Mouse (Mus musculus) heart, embryonic 13.5 days (tissue): Measurements from ENCODE around the gene Cyth1. TPM values are rescaled to one million over a fixed set of nuclear protein-coding genes. Genes with fewer than 3 reads are reported as not detected.

Source experiments
- ATAC-seq: fragments of 200-750 bp; cut with Nextera tagmentation; 2 replicates; pipeline ENCODE4 v1.8.0; 2017; ENCODE audit warnings: moderate TSS enrichment; ENCODE audit not compliant: insufficient number of reproducible peaks, low FRiP score, low TSS enrichment; ENCODE audit errors: extremely low read depth
- H3K27ac ChIP-seq: fragments of 300-500 bp; sonication (generic); replicated peaks from 2 replicates; pipeline ENCODE4 v1.5.1; 2015; ENCODE audit warnings: moderate library complexity, mild to moderate bottlenecking, inconsistent platforms
- H3K27me3 ChIP-seq: fragments of 300-500 bp; sonication (generic); replicated peaks from 2 replicates; pipeline ENCODE4 v1.6.1; 2015; ENCODE audit warnings: mild to moderate bottlenecking, inconsistent platforms
- H3K36me3 ChIP-seq: fragments of 300-500 bp; sonication (generic); 2 replicates; pipeline ENCODE4 v1.6.1; 2015; ENCODE audit warnings: mild to moderate bottlenecking, inconsistent platforms
- H3K4me1 ChIP-seq: fragments of 300-500 bp; sonication (generic); 2 replicates; pipeline ENCODE4 v1.6.1; 2015; ENCODE audit warnings: inconsistent platforms
- H3K4me2 ChIP-seq: fragments of 300-500 bp; sonication (generic); 2 replicates; pipeline ENCODE4 v1.6.1; 2015; ENCODE audit warnings: inconsistent platforms, mild to moderate bottlenecking, moderate library complexity
- H3K4me3 ChIP-seq: fragments of 300-500 bp; sonication (generic); 2 replicates; pipeline ENCODE4 v1.5.1; 2015; ENCODE audit warnings: moderate library complexity, mild to moderate bottlenecking, inconsistent platforms
- H3K9ac ChIP-seq: fragments of 300-500 bp; sonication (generic); 2 replicates; pipeline ENCODE4 v1.6.1; 2015; ENCODE audit warnings: inconsistent platforms, mild to moderate bottlenecking, moderate library complexity
- H3K9me3 ChIP-seq: fragments of 300-500 bp; sonication (generic); 2 replicates; pipeline ENCODE4 v1.6.1; 2016; ENCODE audit warnings: inconsistent platforms
- WGBS: fragments of 180-500 bp; shearing (Covaris S2); methylation state at CpG from one replicate; pipeline ENCODE4 v1.1.7; 2015; ENCODE audit warnings: mixed read lengths; 5-methylcytosine and 5-hydroxymethylcytosine counted together
- polyA plus RNA-seq: library from polyadenylated mRNA; unstranded; fragments of >200 nt; fragmentation: Nextera tagmentation; extraction: Ambion mirVana; gene quantifications from 2 replicates; pipeline ENCODE4 v1.2.1, GENCODE M21; 2015

The Cyth1 gene
- polyA plus RNA-seq: 14.9 and 15.9 TPM in 2 replicates

DNA sequence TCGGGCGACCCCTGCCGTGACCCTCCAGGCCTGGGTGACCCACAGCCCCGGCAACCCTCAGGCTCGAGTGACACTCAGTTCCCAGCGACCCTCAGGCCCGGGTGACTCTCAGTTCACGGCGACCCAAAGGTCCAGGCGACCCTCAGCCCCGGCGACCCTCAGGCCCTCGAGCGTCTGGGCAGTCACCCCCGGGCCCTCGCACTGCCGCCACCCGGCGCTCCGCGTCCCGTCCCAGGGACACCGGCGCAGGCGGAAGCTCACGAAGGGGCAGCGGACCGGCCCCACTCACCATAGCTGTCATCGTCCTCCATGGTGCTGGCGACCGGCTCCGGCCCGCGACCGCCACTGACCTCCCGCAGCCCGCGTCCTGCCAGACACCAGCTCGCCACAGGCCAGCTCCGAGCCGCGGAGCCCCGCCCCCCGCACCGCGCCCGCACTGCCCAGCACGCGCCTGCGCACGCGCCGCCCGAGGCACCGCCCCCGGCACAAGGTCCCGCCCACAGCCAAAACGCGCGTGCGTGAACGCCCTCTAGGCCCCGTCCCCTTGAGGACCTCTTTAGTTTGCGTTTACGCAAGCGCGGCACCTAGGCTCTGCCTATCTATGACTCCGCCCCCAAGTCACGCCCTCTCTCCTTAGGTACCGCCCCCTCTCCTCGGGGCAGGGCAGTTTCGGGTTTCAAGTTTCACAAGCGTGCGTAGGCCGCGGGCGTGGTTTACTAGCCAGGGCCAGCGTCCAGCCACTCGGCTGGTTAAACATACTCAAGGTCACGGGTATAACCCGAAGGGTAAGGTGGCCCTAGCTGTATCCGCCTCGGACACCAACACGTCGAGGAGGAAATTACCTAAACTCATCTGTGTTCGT, at the start of gene Cyth1:
Cyth1 (minus strand) TSS at position 443 of the 862 bp plus-strand sequence.
- under 1% methylated on average over 82 of the region's 86 CpGs for WGBS
- Histone ChIP-seq H3K36me3 (no peaks in the 10 kb centered on the region), H3K27ac (peak within 1 kb of the TSS; percentile 95)

DNA sequence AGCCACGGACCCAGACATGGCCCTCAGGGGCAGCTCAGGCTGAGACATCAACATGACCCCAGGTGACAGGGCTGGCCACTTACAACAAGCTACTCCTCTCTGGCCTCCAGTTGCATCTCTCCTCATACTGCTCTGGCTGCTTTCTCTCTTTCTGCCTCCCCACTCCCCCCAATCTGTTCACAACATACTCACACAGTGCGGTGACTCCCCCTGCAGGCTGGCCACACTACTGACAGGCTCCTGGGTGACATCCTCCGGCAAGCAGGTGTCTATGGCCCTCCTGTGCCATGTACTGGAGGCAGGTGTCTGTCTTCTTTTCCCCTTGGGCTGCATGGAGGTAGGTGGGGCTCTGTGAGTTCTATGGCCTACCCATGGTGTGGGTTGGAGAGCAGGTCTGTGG, 49.6 kb upstream of the Cyth1 start:
- Histone ChIP-seq H3K4me2 (no peak overlapping the region), H3K9ac (no peak overlapping the region), H3K27ac (no peak overlapping the region), H3K27me3 (no peaks in the 10 kb centered on the region), H3K9me3 (no peaks in the 10 kb centered on the region), H3K4me3 (no peak overlapping the region), H3K4me1 (no peaks in the 10 kb centered on the region), H3K36me3 (peaks cover 25% of the 10 kb centered on the region)
- no peak for ATAC-seq
- 75% methylated on average over 3 of the region's 3 CpGs for WGBS

More for the DNA sequence above, at the start of gene Cyth1:
- H3K4me3 ChIP-seq: peak within 1 kb of the TSS; percentile 94
- ATAC-seq: peak; percentile 95
- H3K4me2 ChIP-seq: peak within 1 kb of the TSS; percentile 90
- no peaks in the 10 kb centered on the region for H3K27me3 ChIP-seq
- peaks cover 38% of the 10 kb centered on the region for H3K4me1 ChIP-seq
- no peaks in the 10 kb centered on the region for H3K9me3 ChIP-seq
- H3K9ac ChIP-seq: peak within 1 kb of the TSS; percentile 98

DNA sequence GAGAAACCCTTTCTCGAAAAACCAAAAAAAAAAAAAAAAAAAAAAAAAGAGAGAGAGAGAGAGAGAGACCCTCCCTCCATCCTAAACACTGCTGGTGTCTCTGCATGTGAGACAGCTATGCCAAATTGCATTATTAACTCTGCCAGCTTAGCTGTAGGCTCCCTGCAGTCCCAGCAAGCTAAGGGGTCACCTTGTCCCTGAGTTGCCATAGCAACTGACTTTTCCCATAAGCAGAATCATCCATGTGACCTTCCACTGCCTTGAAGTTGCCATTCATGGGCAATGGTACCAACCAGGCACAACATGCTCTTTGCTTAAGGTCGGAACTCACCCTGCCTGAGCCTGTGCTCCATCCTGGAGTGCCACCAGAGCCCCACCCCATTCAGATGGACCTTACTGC, 46.6 kb upstream of the Cyth1 start:
- ATAC-seq: no peak
- Histone ChIP-seq H3K27me3 (no peaks in the 10 kb centered on the region), H3K9me3 (no peaks in the 10 kb centered on the region), H3K4me1 (peaks cover 6% of the 10 kb centered on the region), H3K27ac (no peak overlapping the region), H3K9ac (no peak overlapping the region), H3K4me3 (no peak overlapping the region), H3K36me3 (no peaks in the 10 kb centered on the region), H3K4me2 (no peak overlapping the region)
- 77% methylated on average over 2 of the region's 2 CpGs for WGBS

DNA sequence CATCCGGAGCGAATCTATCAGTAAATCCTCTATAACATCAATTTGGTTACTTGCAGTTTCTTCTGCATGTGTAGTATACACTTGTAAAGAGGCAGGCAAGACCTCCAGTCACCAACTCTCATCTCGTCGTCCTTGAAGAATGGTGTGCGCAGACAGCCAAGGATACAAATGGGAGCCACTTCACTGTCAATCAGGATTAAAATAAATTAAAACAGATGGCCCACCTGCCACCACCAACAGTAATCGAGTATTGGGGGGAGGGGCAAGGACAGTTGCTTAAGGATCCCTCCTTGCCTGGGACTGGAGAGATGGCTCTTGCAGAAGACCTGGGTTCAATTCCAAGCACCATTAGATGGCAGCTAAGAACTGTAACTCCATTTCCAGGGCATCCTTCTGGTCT, 44.3 kb upstream of the Cyth1 start:
- no peak overlapping the region for H3K4me2 ChIP-seq

DNA sequence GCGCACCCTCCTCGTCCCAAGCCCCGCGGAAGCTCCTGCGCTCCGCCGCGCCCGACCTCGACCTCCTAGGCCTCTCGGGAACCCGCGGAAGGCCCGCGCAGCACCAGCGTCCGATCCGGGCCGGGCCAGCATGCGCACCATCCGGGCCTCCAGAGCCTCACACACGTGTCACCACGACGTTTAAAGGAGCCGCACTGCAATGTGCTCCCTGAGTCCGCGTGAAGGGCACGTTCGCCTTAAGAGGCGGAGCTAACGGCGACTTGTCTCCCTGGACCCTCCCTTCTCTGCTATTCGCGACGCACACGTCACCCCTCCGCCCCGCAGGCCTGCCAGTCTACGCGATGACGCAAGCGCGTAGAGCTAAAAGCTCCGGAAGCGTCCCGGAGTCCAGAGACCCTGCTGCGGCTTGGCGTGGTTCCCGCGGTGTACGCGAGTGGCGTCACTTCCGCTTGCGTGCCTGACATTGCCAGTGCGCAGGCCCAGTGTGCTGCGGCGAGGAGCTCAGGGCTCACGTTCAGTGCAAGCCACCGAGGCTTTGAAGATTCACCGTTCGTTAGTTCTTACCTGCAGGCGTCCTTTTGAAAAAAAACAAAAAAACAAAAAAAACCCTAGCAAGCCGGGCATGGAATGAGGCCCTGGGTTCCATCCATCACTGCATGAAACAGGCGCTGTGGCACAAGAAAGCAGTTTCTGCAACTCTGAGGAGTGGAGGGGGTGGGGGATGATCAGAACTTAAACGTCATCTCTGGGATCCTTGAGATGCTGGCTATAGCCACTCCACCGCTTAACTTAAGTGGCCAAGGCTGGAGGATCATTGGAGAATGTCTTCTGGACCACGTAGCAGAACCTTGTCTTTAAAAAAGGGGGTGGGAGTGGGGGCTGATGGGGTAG, 41.9 kb upstream of the Cyth1 start, which contains the start of gene Usp36:
Usp36 (minus strand) TSS at position 246 of the 891 bp plus-strand sequence.
- WGBS: 1% methylated on average over 68 of the region's 68 CpGs
- Histone ChIP-seq H3K4me3 (peak within 1 kb of the TSS; percentile 91), H3K27ac (peak within 1 kb of the TSS; percentile 88)

More for the DNA sequence above, 44.3 kb upstream of the Cyth1 start:
- Histone ChIP-seq H3K4me3 (no peak overlapping the region), H3K4me1 (peaks cover 21% of the 10 kb centered on the region), H3K27me3 (no peaks in the 10 kb centered on the region), H3K9ac (no peak overlapping the region), H3K27ac (no peak overlapping the region), H3K36me3 (peaks cover 1% of the 10 kb centered on the region; the same call in 1 of the 2 replicates), H3K9me3 (no peaks in the 10 kb centered on the region)
- 61% methylated on average over 6 of the region's 6 CpGs for WGBS
- no peak for ATAC-seq

DNA sequence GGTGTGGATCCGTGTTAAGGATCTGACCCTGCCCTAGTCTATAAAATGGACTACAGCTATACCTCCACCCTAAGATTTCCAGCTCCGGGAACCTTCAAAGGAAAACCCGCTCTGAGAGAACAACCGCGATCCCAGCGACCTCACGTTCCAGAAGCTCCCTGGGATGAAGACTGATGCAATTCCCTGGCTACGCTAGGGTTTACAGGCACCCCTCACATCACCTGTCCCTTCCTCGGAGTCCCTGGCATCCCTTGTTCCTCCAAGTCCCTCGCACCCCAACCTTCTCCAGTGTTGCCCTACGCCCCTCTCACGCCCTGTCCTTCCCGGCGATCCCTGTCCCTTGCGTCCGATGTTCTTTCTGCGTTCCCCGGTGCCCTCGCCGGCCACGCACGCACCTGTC, 41.2 kb upstream of the Cyth1 start:
- no peak for ATAC-seq
- H3K27ac ChIP-seq: peak overlapping the region; percentile 82
- under 1% methylated on average over 22 of the region's 22 CpGs for WGBS
- peaks cover 32% of the 10 kb centered on the region for H3K36me3 ChIP-seq
- no peaks in the 10 kb centered on the region for H3K27me3 ChIP-seq
- H3K9me3 ChIP-seq: no peaks in the 10 kb centered on the region
- peak overlapping the region; percentile 94 for H3K9ac ChIP-seq
- peak overlapping the region; percentile 91 for H3K4me3 ChIP-seq
- H3K4me1 ChIP-seq: peaks cover 21% of the 10 kb centered on the region
- peak overlapping the region; percentile 94 for H3K4me2 ChIP-seq

More for the DNA sequence above, 41.9 kb upstream of the Cyth1 start, which contains the start of gene Usp36:
- Histone ChIP-seq H3K27me3 (no peaks in the 10 kb centered on the region), H3K4me2 (peak within 1 kb of the TSS; percentile 94), H3K36me3 (peaks cover 25% of the 10 kb centered on the region), H3K9ac (peak within 1 kb of the TSS; percentile 94), H3K9me3 (no peaks in the 10 kb centered on the region), H3K4me1 (peaks cover 21% of the 10 kb centered on the region)
- peak; percentile 98 for ATAC-seq

DNA sequence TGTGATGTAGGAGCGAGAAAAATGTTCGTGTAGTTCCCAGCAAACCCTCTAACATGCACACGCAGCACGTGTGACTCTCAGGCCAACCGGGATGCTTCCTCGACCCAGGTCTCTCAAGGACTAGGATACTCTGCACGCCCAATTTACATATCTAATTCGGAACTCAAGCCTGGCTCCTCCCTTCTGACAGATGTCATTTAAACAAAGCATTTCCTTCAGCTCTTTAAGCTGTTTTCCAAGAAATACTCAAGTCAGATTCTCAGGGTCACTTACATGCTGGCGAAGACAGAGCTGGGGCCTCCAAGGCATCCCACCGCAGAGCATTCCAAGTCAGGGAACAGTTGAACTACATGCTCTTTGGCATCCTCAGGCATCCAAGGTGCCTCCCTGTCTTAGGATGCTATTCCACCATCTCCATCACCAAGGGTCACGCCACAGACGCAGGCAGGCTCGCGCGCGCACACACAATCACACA, 40.7 kb upstream of the Cyth1 start:
- 2% methylated on average over 16 of the region's 16 CpGs for WGBS
- Histone ChIP-seq H3K4me2 (peak overlapping the region; percentile 94), H3K27me3 (no peaks in the 10 kb centered on the region), H3K9me3 (no peaks in the 10 kb centered on the region), H3K4me3 (peak overlapping the region; percentile 91), H3K9ac (peak overlapping the region; percentile 94), H3K4me1 (peaks cover 21% of the 10 kb centered on the region), H3K36me3 (peaks cover 37% of the 10 kb centered on the region), H3K27ac (peak overlapping the region; percentile 82)
- no peak for ATAC-seq

DNA sequence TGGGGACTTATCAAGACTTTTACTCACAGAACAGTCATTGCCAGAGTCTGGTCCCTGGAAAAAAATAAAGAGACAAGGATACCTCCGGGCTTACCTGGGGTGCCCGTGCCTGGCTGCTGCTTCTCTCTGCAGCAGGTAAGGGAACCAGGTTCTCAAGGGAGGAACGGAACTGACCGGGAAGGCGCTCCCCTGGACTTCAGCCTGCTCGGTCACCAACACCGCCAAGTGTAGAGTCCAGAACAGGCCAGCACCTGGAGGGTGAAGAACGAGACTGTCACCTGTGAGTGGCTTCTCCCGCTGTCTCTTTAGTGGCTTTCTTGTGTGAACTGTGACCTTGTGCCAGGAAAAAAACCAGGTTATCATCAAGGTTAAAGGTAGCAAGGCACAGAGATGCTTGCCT, 39.2 kb upstream of the Cyth1 start:
- no peak overlapping the region for H3K4me2 ChIP-seq
- peaks cover 52% of the 10 kb centered on the region for H3K36me3 ChIP-seq
- no peak overlapping the region for H3K27ac ChIP-seq
- H3K9ac ChIP-seq: 0 out of 2 replicates have a peak overlapping the region, but pooled peaks have one; percentile 24
- H3K4me1 ChIP-seq: peaks cover 21% of the 10 kb centered on the region
- H3K9me3 ChIP-seq: no peaks in the 10 kb centered on the region
- H3K4me3 ChIP-seq: no peak overlapping the region
- H3K27me3 ChIP-seq: no peaks in the 10 kb centered on the region
- WGBS: 91% methylated on average over 9 of the region's 9 CpGs
- ATAC-seq: no peak

DNA sequence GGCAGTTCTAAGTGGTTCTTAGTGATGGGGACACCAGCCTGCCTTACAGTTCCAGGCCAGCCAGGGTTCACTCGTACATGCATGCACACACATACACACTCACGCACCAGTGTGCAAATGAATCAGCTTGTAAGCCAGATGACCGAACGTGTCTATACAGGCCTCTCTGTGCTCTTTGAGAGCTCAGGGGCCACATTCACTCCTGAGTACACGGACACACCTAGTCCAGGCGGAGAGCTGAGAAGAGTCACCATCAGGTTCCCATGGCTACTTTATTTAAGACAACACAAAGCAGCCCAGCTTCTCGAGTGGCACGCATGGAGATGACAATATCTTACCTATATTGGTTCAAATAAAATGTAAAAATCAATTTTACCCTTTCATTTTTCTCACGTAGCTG, 38.0 kb upstream of the Cyth1 start:
- Histone ChIP-seq H3K4me3 (no peak overlapping the region), H3K27me3 (no peaks in the 10 kb centered on the region), H3K27ac (no peak overlapping the region; the same call in 1 of the 2 replicates), H3K9ac (no peak overlapping the region), H3K4me1 (peaks cover 21% of the 10 kb centered on the region), H3K36me3 (peaks cover 64% of the 10 kb centered on the region), H3K4me2 (no peak overlapping the region), H3K9me3 (no peaks in the 10 kb centered on the region)
- WGBS: 86% methylated on average over 9 of the region's 9 CpGs
- no peak for ATAC-seq

DNA sequence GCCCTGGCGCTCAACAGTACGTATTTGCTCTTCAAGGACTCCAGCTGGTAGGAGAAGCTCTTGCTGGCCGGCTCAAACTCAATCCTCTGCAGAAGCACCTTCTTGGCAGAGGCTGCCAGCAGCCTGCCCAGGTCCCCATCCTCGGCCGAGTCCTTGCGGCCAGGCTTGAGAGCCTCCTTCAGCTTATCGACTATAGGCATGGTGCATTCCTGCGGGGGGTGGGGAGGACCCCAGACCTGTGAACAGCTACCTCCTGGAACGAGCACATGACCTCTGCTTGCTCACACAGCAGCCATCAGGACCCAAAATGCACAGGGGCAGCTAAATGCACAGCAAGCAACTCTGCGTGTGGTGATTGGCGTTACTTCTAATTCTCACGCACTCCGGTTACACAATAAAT, 37.4 kb upstream of the Cyth1 start:
- no peak overlapping the region for H3K4me2 ChIP-seq
- 0 out of 2 replicates have a peak overlapping the region, but pooled peaks have one; percentile 8 for H3K27ac ChIP-seq
- no peak overlapping the region for H3K4me3 ChIP-seq
- peaks cover 69% of the 10 kb centered on the region for H3K36me3 ChIP-seq
- no peak overlapping the region for H3K9ac ChIP-seq
- peaks cover 20% of the 10 kb centered on the region for H3K4me1 ChIP-seq
- no peak for ATAC-seq
- no peaks in the 10 kb centered on the region for H3K9me3 ChIP-seq
- no peaks in the 10 kb centered on the region for H3K27me3 ChIP-seq
- 81% methylated on average over 13 of the region's 13 CpGs for WGBS

DNA sequence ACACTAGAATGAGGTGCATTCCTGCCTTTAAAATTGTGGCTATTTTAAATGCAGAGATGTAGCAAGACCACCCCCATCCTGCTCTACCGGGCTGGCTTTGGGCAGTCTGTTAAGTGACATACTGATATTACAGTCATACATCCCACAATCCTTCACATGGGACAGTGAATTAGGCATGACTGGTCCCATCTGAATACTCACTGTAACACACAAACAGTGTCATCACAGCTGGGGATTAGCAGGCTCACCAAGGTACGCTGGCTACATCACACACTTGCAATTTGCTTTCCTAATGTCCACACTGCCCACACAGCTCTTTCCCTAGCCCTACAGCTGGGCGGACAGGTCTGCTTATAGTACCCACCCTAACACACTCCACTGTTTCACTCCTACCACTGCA, 31.8 kb upstream of the Cyth1 start:
- Histone ChIP-seq H3K9ac (0 out of 2 replicates have a peak overlapping the region, but pooled peaks have one; percentile 10), H3K4me3 (no peak overlapping the region), H3K36me3 (peaks cover 99% of the 10 kb centered on the region), H3K4me2 (no peak overlapping the region), H3K9me3 (no peaks in the 10 kb centered on the region), H3K27me3 (no peaks in the 10 kb centered on the region), H3K27ac (no peak overlapping the region), H3K4me1 (no peaks in the 10 kb centered on the region)
- ATAC-seq: no peak
- 93% methylated on average over 3 of the region's 3 CpGs for WGBS
